Mouse (Mus musculus): ENCODE data around the gene Ugt1a8. TPM values are rescaled to one million over a fixed set of nuclear protein-coding genes. Genes with fewer than 3 reads are reported as not detected.
"Not testable (repeated sequence)": the region's sequence is repeated elsewhere in the genome, so short reads cannot be mapped to it uniquely, and the experiment has no call there.

Ugt1a8 gene
- polyA plus RNA-seq, 1 experiment from 2014 or later = not detected

DNA sequence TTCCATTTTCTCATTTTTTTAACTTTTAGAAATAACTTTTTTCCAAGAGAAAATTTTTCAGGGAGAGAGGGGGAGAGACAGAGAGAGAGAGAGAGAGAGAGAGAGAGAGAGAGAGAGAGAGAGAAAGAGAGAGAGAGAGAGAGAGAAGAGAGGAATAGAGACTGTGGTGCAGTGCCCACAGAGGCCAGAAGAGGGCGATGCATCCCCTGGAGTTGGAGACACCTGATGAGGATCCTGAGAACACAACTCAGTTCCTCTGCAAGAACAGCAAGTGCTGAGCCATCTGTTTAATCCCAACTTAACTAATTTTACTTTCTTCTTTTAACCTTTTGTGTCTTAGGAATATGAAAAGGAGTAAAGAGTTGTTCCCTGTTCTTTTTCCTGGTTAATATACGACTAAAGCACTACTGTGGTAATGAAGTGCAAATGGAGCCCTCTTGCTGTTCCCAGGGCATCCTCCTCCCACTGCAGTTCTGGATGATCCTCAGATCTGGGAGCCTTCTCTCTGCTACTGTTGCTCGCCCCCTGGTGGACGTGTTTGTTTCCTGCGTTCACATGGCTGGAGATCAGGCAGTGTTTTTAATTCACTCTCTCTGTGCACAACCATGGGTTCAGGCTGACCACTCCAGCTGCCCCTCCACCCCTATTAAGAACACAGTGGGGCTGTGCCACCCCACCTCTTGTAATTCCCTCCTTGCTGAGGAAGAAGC is 56.5 kb downstream of the Ugt1a8 start:
- H3K9me3 ChIP-seq (ENCODE audit: control insufficient read depth, low read length); H3K4me3 ChIP-seq (replicated peaks; ENCODE audit: low read length); H3K27me3 ChIP-seq (replicated peaks; ENCODE audit: control insufficient read depth, insufficient read depth, low read length); H3K4me2 ChIP-seq (ENCODE audit: low read length); H3K36me3 ChIP-seq (ENCODE audit: control insufficient read depth, insufficient read depth); H3K27ac ChIP-seq (ENCODE audit: low read length); ATAC-seq; H3K4me1 ChIP-seq (replicated peaks; ENCODE audit: control insufficient read depth, insufficient read depth, low read length); H3K9ac ChIP-seq (replicated peaks; ENCODE audit: low read depth, low read length): not testable (repeated sequence)
- 1% methylated on average over 4 of the region's 5 CpGs for WGBS

DNA sequence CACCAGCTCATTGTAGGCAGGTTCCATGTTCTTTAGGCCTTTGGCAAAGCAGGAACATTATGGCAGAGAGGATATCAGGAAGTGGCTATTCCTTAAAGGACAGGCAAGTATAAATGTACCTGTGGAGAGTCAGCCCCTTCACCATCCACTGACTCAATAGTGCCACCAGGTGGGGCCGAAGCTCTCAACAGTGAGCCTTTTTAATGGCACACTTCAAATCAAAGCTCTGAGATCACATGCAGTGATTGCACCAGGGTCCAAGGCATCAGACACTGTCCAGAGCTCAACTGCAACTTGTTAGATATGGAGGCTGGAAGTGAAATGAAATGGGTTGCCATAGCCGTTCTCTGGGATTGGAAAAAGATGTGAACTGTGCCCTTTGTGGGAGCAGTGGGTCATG is 57.7 kb downstream of the Ugt1a8 start:
- not testable (repeated sequence) for H3K4me1 ChIP-seq (replicated peaks; ENCODE audit: control insufficient read depth, insufficient read depth, low read length); H3K9me3 ChIP-seq (ENCODE audit: control insufficient read depth, low read length); H3K4me3 ChIP-seq (replicated peaks; ENCODE audit: low read length); H3K36me3 ChIP-seq (ENCODE audit: control insufficient read depth, insufficient read depth); H3K27me3 ChIP-seq (replicated peaks; ENCODE audit: control insufficient read depth, insufficient read depth, low read length); H3K9ac ChIP-seq (replicated peaks; ENCODE audit: low read depth, low read length); H3K27ac ChIP-seq (ENCODE audit: low read length); ATAC-seq; H3K4me2 ChIP-seq (ENCODE audit: low read length)
- 85% methylated on average over 2 of the region's 2 CpGs for WGBS

DNA sequence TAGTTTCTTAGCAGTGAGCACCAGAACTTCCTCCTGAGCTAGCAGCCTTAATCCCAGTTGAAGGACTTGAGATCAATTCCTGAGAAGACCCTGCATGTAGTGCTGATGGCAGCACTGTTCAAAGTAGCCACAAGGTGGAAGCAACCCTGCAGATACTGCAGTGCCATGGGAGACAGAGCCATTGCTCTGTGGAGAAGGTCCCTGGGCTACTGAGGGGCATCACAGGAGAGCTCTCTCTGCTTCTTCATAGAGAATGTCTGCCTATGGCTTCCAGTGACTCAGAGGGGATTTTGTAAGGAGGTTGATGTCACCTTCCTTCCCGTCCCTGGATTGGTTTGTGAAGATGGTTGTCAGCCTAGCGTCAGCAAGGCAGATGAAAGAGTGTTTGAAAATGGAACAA is 62.5 kb downstream of the Ugt1a8 start:
- not testable (repeated sequence) for H3K27me3 ChIP-seq (replicated peaks; ENCODE audit: control insufficient read depth, insufficient read depth, low read length); H3K27ac ChIP-seq (ENCODE audit: low read length); ATAC-seq; H3K36me3 ChIP-seq (ENCODE audit: control insufficient read depth, insufficient read depth); H3K4me2 ChIP-seq (ENCODE audit: low read length); H3K9ac ChIP-seq (replicated peaks; ENCODE audit: low read depth, low read length); H3K4me3 ChIP-seq (replicated peaks; ENCODE audit: low read length); H3K4me1 ChIP-seq (replicated peaks; ENCODE audit: control insufficient read depth, insufficient read depth, low read length); H3K9me3 ChIP-seq (ENCODE audit: control insufficient read depth, low read length)
- 68% methylated on average over 2 of the region's 2 CpGs for WGBS

DNA sequence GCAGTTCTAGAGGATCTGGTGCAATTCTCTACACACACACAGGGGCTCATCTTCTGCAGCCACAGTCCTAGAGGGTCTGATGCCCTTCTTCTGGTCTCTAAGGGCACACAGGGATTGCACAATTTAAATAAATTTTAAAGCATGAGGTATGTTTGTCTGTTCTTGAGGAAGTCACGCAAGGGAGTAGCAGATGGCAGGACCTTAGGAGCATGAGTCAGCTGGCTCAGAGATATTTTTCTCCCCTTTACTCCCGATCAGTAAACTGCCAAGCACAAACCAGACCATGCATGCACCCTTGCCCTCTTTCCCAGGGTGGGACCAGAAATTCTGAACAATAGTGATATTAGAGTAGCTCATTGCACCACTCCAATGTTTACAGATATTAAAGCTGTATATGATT is 70.8 kb downstream of the Ugt1a8 start:
- H3K9me3 ChIP-seq (ENCODE audit: control insufficient read depth, low read length) = no peaks in the 10 kb centered on the region
- no peak for ATAC-seq
- no peaks in the 10 kb centered on the region for H3K27me3 ChIP-seq (replicated peaks; ENCODE audit: control insufficient read depth, insufficient read depth, low read length)
- H3K4me1 ChIP-seq (replicated peaks; ENCODE audit: control insufficient read depth, insufficient read depth, low read length) = no peaks in the 10 kb centered on the region
- no peak overlapping the region for H3K4me3 ChIP-seq (replicated peaks; ENCODE audit: low read length)
- no peaks in the 10 kb centered on the region for H3K36me3 ChIP-seq (ENCODE audit: control insufficient read depth, insufficient read depth)
- WGBS = 95% methylated on average over 2 of the region's 2 CpGs
- no peak overlapping the region for H3K9ac ChIP-seq (replicated peaks; ENCODE audit: low read depth, low read length)
- H3K4me2 ChIP-seq (ENCODE audit: low read length) = no peak overlapping the region
- H3K27ac ChIP-seq (ENCODE audit: low read length) = no peak overlapping the region

DNA sequence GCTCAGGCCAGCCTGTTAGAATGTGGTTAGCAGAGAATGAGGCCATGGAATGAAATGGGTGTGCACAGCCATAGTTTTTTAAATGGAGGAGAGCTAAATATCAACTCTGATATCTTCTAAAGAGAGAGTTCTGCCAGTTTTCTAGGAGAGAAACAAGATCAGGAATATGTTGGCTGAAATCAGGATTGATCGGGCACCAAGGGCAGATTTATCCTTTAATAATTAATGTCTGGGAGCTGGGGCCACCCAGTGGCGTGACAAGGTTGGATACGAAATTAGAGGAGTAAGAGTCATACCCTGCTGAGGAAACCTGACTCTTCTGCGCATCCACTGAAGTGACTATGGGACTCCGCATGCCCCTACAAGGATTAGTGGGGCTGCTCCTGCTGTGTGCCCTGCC is 78.1 kb downstream of the Ugt1a8 start, which contains the start of gene Ugt1a5:
Gene Ugt1a5 (plus strand): TSS at position 302 of the 400 bp plus-strand sequence.
- WGBS = 78% methylated on average over 5 of the region's 5 CpGs
- no peak within 1 kb of the TSS for H3K9ac ChIP-seq (replicated peaks; ENCODE audit: low read depth, low read length)
- no peak within 1 kb of the TSS for H3K4me3 ChIP-seq (replicated peaks; ENCODE audit: low read length)
- no peaks in the 10 kb centered on the region for H3K9me3 ChIP-seq (ENCODE audit: control insufficient read depth, low read length)
- ATAC-seq = no peak
- no peak within 1 kb of the TSS for H3K27ac ChIP-seq (ENCODE audit: low read length)
- H3K27me3 ChIP-seq (replicated peaks; ENCODE audit: control insufficient read depth, insufficient read depth, low read length) = no peaks in the 10 kb centered on the region
- H3K4me1 ChIP-seq (replicated peaks; ENCODE audit: control insufficient read depth, insufficient read depth, low read length) = no peaks in the 10 kb centered on the region
- H3K4me2 ChIP-seq (ENCODE audit: low read length) = no peak within 1 kb of the TSS
- H3K36me3 ChIP-seq (ENCODE audit: control insufficient read depth, insufficient read depth) = no peaks in the 10 kb centered on the region

DNA sequence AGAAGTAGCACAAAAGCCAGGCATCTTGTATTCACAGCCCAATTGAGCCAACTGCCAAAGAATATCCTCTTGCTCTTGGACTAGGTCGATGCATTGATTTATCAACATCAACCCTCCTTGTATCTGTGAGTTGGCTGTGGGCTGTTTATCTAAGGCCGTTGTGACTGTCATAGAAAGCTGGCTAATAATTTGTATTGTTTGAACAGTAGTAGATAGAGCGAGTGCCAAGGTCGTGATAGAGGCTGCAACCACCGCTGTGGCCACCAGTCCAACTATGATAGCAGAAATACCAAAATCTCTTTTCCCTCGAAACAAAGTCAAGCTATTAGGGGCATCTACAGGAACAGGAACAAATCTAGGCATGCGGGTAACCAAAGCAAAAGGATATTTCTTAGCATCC is 84.6 kb downstream of the Ugt1a8 start:
- H3K9ac ChIP-seq (replicated peaks; ENCODE audit: low read depth, low read length); H3K27me3 ChIP-seq (replicated peaks; ENCODE audit: control insufficient read depth, insufficient read depth, low read length); H3K27ac ChIP-seq (ENCODE audit: low read length); H3K36me3 ChIP-seq (ENCODE audit: control insufficient read depth, insufficient read depth); H3K4me1 ChIP-seq (replicated peaks; ENCODE audit: control insufficient read depth, insufficient read depth, low read length); H3K9me3 ChIP-seq (ENCODE audit: control insufficient read depth, low read length); H3K4me3 ChIP-seq (replicated peaks; ENCODE audit: low read length); ATAC-seq; H3K4me2 ChIP-seq (ENCODE audit: low read length): not testable (repeated sequence)
- 93% methylated on average over 5 of the region's 7 CpGs for WGBS

DNA sequence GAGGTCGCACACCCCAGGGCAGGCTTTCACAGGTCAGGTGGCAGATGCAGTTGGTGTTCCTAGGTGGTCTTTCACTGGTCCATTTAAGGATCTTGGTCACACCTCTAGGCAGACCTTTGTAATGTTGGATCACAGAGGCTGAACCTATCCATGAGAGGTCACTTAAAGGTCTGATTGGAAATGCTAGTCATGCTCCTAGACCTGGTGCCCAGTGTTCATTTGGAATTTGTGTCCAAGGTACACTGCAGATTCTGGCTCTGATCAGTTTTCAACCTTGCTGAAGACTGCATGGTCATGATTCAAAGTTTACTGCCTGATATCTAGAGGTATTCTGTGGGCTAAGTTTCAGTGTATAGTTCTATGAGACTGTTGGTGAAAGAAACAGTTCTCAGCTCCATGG is 92.0 kb downstream of the Ugt1a8 start:
- WGBS = 86% methylated on average over 1 of the region's 1 CpGs
- peaks cover 5% of the 10 kb centered on the region; the same call in 1 of the 2 replicates for H3K9me3 ChIP-seq (ENCODE audit: control insufficient read depth, low read length)

DNA sequence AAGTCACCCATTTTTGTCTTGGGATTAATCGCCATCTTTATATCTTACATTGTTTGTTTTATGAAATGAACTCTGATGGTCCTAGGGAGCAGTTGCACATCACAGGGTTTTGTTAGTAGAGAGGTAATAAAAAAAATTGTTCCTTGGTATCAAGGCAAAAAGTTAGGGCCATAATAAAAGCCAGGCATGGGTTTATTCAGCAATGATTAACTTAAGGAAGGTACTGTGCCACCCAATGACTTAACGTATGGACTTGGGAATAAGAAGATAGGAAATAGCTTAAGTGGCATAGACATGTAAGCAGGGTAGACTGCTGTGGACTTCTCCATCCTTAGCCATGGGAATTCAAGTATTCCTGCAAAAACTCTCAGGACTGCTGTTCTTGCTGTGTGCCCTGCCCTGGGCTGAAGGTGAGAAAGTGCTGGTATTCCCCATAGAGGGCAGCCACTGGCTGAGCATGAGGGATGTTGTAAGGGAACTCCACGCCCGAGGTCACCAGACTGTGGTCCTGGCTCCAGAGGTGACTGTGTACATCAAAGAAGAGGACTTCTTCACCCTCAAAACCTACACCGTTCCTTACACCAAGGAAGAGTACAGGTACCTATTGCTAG is 98.8 kb downstream of the Ugt1a8 start:
- H3K4me1 ChIP-seq (replicated peaks; ENCODE audit: control insufficient read depth, insufficient read depth, low read length) = no peaks in the 10 kb centered on the region
- 92% methylated on average over 5 of the region's 5 CpGs for WGBS
- H3K9me3 ChIP-seq (ENCODE audit: control insufficient read depth, low read length) = no peaks in the 10 kb centered on the region
- no peak overlapping the region for H3K9ac ChIP-seq (replicated peaks; ENCODE audit: low read depth, low read length)
- H3K27ac ChIP-seq (ENCODE audit: low read length) = no peak overlapping the region
- no peaks in the 10 kb centered on the region for H3K36me3 ChIP-seq (ENCODE audit: control insufficient read depth, insufficient read depth)
- no peak for ATAC-seq
- 0 out of 2 replicates have a peak, but pooled peaks cover 3% of the 10 kb centered on the region for H3K27me3 ChIP-seq (replicated peaks; ENCODE audit: control insufficient read depth, insufficient read depth, low read length)
- no peak overlapping the region for H3K4me3 ChIP-seq (replicated peaks; ENCODE audit: low read length)
- H3K4me2 ChIP-seq (ENCODE audit: low read length) = no peak overlapping the region

More for the DNA sequence above, 92.0 kb downstream of the Ugt1a8 start:
- Histone ChIP-seq H3K4me1 (replicated peaks; ENCODE audit: control insufficient read depth, insufficient read depth, low read length) (no peaks in the 10 kb centered on the region), H3K27ac (ENCODE audit: low read length) (no peak overlapping the region), H3K4me2 (ENCODE audit: low read length) (no peak overlapping the region), H3K36me3 (ENCODE audit: control insufficient read depth, insufficient read depth) (no peaks in the 10 kb centered on the region), H3K27me3 (replicated peaks; ENCODE audit: control insufficient read depth, insufficient read depth, low read length) (no peaks in the 10 kb centered on the region), H3K4me3 (replicated peaks; ENCODE audit: low read length) (no peak overlapping the region), H3K9ac (replicated peaks; ENCODE audit: low read depth, low read length) (no peak overlapping the region)
- ATAC-seq = no peak

DNA sequence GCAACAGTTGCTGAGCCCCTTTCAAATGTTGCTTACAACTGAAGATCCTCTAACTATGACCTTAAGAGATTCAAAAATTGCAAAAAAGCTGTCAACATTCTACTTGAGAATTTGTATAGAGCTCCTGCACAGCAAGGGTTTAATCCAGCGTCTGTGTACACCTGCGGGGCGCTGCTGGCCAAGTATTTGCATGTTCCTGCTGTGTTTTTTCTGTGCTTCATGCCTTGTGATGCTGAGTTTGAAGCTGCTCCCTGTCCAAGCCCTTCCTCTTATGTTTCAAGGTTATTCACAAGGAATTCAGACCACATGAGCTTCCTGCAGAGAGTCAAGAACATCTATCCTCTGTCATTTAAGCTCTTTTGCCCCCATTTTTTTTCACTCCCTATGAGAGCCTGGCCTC is 104.5 kb downstream of the Ugt1a8 start:
- ATAC-seq = no peak
- no peak overlapping the region for H3K9ac ChIP-seq (replicated peaks; ENCODE audit: low read depth, low read length)
- no peak overlapping the region for H3K4me2 ChIP-seq (ENCODE audit: low read length)
- H3K27me3 ChIP-seq (replicated peaks; ENCODE audit: control insufficient read depth, insufficient read depth, low read length) = no peaks in the 10 kb centered on the region
- no peak overlapping the region for H3K4me3 ChIP-seq (replicated peaks; ENCODE audit: low read length)
- H3K36me3 ChIP-seq (ENCODE audit: control insufficient read depth, insufficient read depth) = no peaks in the 10 kb centered on the region
- H3K9me3 ChIP-seq (ENCODE audit: control insufficient read depth, low read length) = no peaks in the 10 kb centered on the region
- H3K4me1 ChIP-seq (replicated peaks; ENCODE audit: control insufficient read depth, insufficient read depth, low read length) = no peaks in the 10 kb centered on the region
- WGBS = 70% methylated on average over 3 of the region's 3 CpGs
- H3K27ac ChIP-seq (ENCODE audit: low read length) = no peak overlapping the region
